Mouse (Mus musculus) ovary, adult 18-20 months (tissue): ENCODE measurements around the gene Sema4a.

Experiments
- DNase-seq: peaks from one replicate; pipeline ENCODE4 v3.0.0; 2022; ENCODE audit warnings: low spot score, mixed read lengths

Gene Sema4a

GRCm38 (mm10) chr3:88486043-88486442, 25.1 kb upstream of the Sema4a start:
- DNase-seq, result no peak

- DNase-seq, result no peak
These were observed 23.8 kb upstream of the Sema4a start for GRCm38 (mm10) chr3:88484597-88485316.

DNA sequence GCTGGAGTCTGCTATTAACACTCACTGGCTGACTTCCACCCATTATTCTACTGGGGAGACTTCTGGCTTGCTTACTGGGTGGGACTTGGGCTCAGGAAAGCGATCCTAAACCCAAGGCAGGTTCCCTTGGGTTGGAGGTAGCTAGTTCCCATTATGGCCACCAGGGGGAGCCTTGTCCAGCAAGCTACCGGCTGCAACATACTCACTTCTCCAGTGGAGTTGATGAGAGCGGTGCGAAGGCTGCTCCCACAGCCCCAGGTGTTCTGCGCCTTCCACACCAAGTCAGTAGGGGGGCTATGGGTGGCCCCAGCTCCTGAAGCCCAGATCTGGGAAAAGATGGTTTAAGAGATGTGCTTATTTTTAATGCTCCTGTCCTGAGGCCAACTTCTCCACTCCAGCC, 22.6 kb upstream of the Sema4a start:
- DNase-seq, result no peak

- no peak for DNase-seq
These were observed 22.2 kb upstream of the Sema4a start for GRCm38 (mm10) chr3:88483141-88483540.

- DNase-seq, result no peak
These were observed 21.4 kb upstream of the Sema4a start for GRCm38 (mm10) chr3:88482336-88482735.

DNA sequence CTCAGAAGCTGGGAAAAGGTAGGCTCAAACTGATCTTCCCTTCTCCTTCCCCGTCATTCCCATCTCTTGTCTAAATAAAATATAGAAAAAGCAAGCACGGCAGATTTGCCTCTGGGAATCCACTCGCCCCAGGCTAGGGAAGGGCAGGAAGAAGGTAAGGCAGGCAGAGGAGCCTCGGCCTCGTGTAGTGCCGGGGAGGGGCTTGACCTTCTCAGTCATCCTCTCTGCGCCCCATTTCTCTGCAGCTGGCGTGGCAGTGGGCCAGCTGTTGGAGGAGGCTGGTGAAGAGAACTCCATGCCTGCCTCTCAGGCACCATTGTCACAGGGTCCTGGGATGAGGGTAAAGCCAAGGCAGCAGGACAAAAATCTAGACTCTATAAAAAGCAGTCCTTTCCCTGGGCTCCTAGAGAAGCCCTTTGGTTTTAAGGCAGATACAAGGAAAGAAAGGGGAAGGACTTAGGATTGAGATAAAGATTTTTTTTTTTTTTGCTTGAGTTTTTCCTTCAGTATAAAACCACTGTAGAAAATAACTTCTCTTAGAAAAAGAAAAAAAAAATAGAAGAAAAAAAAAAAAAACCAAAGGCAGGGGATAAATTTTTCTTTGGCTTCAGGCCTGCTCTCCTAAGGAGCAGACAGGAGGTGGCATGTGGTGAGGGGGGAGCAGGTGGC, 20.5 kb upstream of the Sema4a start:
- no peak for DNase-seq

GRCm38 (mm10) chr3:88480679-88481078, 19.7 kb upstream of the Sema4a start:
- DNase-seq, result no peak

GRCm38 (mm10) chr3:88479828-88480227, 18.8 kb upstream of the Sema4a start:
- DNase-seq, result no peak

DNA sequence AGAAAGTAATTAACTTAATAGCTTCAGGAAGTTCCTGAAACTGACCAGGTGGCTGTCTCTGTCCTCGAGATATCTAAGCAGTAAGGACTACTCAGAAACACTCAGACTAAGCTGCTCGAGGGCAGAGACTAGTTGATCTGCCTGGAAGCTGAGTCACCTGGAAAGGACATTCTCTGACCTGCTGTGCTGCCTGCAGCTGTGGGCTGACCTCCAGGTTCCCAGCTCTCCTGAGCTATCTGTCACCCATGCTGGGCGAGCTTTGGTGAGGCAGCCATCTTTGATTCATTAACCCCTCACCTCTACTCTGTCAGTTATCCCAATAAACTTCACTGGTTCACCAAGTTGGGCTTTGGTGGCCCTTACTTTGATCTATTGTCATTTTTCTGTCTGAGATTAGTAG, 18.2 kb upstream of the Sema4a start:
- no peak for DNase-seq

GRCm38 (mm10) chr3:88477735-88478134, 16.8 kb upstream of the Sema4a start:
- DNase-seq, result no peak

DNA sequence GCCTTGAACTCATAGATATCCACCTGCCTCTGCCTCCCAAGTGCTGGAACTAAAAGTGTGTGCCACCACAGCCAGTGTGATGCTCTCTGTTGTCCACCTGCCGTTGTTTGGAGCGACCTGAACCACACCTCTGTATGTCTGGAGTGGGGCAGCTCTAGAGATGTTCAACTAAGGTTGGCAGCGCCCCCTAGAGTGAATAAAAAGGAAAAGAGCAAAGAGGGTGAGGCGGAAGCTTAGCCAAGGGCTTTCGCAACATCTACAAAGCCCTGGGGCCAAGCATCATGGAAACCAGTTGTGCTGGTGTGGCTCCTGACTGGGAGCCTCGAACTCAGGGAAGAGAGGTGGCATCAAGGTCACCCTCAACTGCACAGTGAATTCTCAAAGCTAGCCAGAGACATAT, 15.4 kb upstream of the Sema4a start:
- no peak for DNase-seq

- no peak for DNase-seq
These were observed 12.6 kb upstream of the Sema4a start for GRCm38 (mm10) chr3:88473571-88473970.

DNA sequence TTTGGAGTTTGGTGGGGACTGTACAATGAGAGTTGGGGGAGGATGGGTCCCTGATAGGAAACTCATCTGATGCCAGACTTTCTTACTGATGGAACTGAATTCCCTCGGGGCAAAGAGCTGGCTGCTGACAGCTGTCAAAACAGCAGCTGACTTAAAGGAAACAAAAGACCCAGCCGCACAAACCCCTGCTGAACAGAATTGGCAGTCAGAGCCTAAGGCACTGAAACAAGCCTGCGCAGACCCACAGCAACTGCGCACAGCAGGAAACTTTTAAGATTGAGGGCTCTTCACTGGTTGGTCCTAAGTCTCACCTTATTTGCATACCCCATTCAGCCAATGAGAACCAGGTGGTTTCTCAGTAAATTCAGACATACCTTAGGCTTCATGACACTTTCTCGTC, 12.0 kb upstream of the Sema4a start:
- DNase-seq, result no peak

DNA sequence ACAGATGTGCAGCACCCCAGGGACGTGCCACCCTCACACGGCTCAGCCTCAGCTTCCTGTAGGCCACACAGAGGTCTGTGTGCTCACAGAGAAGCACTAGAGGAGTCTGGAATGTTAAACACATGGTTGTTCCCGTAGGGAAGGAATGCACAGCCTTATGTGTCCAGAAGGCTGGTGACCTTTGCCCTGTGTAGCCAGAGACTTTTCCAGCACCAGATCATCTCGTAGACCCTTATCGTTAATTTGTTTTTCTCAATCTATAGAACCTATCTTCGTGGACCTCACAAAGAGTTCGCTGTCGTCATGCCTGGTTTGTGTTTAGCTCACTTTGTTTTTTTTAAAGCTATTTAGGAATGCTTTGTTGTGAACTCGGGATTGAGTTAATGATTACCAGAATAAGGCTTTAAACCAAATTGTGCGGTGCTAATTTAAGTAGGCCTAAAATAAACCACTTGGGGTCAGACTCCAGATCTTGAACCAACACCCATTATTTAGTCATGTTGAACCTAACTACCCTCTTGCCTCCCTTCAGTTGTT, 10.0 kb upstream of the Sema4a start:
- DNase-seq, result no peak

DNA sequence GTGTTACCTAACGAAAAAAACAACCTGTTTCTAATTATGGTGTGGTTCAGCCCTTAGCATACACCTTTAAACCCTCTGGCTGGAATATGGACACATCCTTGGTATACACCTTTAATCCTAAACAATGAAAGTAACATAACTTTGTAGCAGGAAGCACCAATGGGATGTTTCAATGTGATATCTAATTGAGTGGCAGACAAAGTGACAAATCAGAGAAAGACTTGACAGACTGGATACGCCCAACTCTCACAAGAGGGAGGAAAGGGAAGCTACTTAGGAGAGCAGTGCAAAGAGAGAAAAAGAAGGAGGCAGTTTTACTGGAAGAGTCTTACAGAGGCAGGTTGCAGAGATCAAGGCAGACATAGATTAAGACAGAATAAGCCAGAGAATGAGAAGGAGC, 8.5 kb upstream of the Sema4a start:
- no peak for DNase-seq

DNA sequence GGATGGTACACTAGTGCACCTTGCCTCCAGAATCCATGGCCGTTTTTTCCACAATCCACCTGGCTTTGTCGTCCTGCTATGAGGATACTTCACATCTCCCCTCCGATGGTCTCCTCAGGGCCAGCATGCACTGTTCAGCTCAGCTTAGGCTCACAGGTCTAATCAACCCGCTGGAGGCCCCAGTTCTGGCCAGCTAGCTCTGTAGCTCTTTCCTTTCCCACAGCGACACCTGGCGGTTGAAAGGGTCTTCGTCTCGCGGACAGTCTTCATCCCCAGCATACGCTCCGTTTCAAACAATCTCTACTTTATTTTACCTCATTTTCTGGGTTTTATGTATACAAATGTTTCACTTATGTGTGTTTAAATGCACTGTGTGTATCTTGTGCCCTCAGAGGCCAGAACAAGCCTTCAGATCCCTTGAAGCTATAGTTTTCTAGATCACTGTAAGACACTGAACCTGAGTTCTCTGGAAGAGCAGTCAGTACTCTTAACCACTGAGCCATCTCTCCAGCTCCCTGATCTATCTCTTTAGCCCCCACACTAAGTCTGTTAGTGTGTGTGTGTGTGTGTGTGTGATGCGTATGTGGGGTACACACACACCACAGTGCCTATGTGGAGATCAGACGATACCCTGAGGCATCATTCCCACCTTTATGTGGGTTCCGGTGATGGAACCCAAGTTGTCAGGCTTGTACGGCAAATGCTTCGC, 6.3 kb upstream of the Sema4a start:
- peak; percentile 65 for DNase-seq

- no peak for DNase-seq
These were observed 4.1 kb upstream of the Sema4a start for GRCm38 (mm10) chr3:88465127-88465526.

DNA sequence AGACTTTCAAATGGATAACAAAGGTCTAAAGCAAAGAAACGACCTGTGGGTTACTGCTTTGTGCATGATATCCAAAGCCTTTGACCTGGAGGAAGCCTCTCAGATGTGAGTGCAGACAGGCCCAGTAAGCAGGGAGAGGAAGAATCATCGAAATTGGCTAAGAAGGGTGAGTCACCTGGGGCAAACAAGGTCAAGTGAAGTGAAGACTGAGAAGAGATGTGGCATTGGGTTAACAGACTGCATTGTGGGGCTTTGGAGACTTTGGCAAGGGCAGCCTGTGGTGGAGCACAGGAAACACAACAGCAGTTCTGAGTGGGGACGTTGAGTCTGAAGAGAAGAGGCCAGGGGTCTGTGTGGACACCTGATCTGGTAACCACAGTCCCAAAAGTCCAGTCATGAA, 3.4 kb upstream of the Sema4a start:
- no peak for DNase-seq

DNA sequence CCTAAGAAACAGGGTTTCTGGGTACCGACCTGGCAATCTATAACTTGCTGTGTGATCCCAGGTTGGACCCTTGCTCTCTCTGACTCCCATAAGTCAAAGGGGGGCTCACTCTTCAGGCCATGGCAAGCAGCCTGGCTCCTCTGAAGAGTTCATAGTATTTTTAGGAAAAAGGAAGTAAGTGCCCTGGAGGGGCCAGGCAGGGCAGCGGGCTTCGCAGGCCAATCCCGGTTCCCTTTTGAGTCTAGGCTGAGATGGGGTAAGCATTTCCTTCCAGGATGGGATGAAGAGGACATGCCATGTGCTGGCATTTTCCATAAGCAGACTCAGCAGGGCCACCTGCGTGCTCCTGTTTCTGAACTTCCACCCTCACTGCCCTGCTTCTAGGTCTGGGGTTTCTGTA, 953 bp downstream of the Sema4a start:
- no peak for DNase-seq

GRCm38 (mm10) chr3:88458778-88459219, 2.2 kb downstream of the Sema4a start:
- DNase-seq, result no peak

GRCm38 (mm10) chr3:88456746-88457532, 4.0 kb downstream of the Sema4a start:
- DNase-seq, result no peak

- no peak for DNase-seq
These were observed 4.7 kb downstream of the Sema4a start for GRCm38 (mm10) chr3:88456313-88456712.
